Mouse (Mus musculus): Measurements from ENCODE around the gene Ndufa13.

Gene Ndufa13

DNA sequence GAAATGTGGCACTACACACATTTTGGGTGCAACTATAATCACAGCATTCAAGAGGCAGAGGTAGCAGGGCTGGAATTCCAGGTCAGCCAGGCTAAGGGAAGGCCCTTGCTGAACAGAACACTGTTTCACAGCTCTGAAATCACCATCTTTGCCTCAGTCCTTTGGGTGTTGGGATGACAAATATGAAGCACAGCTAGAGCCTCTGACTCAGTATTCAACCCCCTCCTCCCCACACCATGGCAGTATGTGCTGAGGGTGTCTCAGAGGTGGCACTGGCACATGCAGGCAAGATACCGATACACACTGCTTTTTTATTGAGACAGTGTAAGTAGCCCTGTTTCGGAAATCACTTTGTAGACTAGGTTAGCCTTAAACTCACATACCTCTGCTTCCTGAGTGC lies 3.9 kb upstream of the Ndufa13 start:
- DNase-seq: no peak

GRCm38 (mm10) chr8:69904096-69904495 lies 1.7 kb upstream of the Ndufa13 start:
- no peak for DNase-seq

GRCm38 (mm10) chr8:69903063-69903542 lies 745 bp upstream of the Ndufa13 start:
- peak; percentile 99 for DNase-seq

DNA sequence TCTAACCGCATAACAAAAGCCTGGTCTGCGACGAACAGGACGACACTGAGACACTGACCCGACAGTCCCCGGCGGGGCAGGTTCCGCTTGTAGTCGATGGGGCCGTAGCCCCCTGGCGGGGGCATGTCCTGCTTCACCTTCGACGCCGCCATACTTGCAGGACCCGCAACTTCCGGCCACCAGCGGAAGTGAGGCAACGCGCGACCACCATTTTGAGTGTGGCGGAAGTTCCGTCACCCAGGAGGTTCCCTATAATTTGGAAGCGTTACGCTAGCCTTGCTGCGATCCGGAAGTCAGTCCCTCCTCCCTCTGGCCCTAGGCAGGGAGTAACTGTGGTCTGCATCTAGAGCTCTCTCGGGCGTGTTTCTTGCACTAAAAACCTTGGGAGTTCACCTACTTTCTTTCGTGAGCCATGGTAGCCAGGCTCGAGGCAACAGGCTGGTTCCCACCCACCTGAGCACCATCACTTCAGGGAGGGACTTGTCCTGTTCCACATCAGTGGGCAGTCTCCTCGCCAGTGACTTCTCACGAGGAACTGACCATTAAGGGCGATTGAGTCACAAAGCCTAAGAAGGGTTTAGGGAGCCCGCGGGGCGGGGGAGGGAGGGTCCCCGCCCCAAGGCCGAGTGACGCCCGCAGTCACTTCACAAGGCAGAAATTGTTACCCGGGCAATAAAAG lies 735 bp downstream of the Ndufa13 start:
- peak; percentile 98 for DNase-seq

DNA sequence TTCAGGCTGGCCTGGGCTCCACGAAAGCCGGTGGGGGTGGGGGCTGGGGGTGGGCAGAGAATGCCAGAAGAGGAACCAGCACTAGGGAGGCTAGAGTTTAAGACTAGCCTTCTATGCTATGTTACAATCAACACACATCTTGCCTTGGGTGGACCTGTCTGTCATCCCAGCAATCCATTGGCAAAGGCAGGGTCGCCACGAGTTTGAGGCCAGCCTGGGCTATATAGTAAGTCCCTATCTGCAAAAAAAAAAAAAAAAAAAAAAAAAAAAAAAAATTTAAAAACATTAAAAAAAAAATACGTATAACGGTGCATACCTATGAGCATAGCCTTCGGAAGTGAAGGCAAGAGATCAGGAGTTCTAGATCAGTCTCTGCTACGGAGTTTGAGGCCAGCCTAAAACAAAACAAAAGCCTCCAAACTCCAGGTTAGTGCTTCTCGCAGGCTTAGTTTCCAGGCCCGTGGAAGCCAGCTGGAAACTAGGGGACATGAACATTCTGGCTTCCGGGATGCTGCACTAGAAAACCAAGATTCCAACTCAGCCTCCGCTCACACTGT lies 1.4 kb downstream of the Ndufa13 start:
- no peak for DNase-seq

GRCm38 (mm10) chr8:69899876-69900275 lies 2.5 kb downstream of the Ndufa13 start:
- DNase-seq: no peak

- no peak for DNase-seq
Measured at GRCm38 (mm10) chr8:69897857-69898256, 4.5 kb downstream of the Ndufa13 start.

- no peak for DNase-seq
Measured at GRCm38 (mm10) chr8:69895772-69896451, 6.4 kb downstream of the Ndufa13 start.

GRCm38 (mm10) chr8:69894836-69895332 lies 7.5 kb downstream of the Ndufa13 start:
- DNase-seq: no peak

- peak; percentile 82 for DNase-seq
Measured at GRCm38 (mm10) chr8:69893863-69894262, 8.5 kb downstream of the Ndufa13 start.

DNA sequence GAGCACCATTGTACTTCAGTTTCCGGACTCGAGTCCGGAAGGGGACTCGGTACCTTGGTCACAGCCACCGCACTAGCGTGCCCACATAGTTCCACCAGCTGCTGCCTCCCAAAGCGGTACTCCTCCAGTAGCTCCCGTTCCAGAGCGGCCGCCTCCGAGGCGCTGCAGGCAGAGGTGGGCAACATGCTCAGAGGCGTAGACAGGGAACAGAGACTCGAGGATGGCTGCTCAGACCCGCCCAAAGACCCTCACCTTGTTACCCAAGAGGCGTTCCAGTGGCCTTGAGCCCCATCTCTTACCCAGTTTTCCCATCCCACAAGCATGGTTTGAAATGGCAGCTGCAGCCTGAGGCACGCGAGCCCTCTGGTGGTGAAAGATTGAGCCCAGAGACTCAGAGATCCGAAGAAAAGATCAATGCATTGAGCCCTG lies 11.5 kb downstream of the Ndufa13 start:
- DNase-seq: peak; percentile 65

- DNase-seq: no peak
Measured at GRCm38 (mm10) chr8:69888902-69889301, 13.5 kb downstream of the Ndufa13 start.

DNA sequence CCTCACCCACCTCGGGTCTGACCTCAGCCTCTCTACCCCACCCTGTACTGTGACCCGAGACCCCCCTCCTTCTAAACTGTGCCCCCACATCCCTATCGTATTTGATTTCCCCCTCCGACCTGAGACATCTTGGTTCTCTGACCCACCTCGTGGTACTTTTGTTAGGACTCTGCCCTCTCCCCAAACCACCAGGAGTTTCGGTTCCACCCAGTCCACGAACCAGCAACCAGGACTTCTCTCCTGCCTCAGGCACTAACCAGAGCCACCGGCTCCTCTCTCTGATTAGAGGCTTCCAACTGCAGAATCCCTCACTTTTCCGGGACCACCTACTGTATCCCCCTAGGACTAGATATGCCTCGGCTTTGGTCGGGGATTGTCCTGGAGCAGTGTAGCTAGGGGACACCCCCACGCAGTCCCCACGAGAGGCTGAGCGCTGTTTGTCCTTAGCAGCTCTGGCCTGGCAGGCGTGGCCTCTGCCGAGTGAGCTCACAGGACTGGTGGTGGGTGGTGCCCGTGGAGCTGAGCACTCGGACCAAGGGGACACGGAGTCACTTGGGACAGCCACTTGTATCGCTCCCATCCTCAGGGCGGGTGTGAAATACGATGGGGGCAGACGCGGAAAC lies 14.0 kb downstream of the Ndufa13 start:
- DNase-seq: peak; percentile 42

GRCm38 (mm10) chr8:69887289-69888243 lies 14.8 kb downstream of the Ndufa13 start, which contains the start of gene Cilp2:
TSS of gene Cilp2 (minus strand) at chr8:69887687.
- DNase-seq: peak; percentile 45

DNA sequence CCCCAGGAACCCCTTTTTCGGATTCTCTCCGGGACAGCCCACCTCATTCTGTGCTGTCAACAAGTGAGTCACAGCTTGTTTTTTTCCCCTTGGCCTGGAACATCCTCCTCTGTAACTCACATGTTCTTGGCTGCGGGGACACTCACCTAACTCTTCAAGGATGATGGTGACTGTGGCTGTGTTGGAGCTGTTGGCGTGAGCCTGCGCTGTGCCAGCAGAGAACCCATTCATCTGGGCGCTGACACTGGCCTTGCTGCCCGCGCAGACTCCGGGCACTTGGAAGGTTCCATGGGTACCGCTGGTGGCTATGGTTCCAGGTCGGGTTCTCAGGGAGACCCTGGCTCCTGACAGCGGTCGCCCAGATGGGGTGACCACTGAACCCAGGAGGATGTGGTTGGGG lies 18.2 kb downstream of the Ndufa13 start:
- DNase-seq: no peak

GRCm38 (mm10) chr8:69882833-69883600 lies 19.3 kb downstream of the Ndufa13 start:
- DNase-seq: no peak

GRCm38 (mm10) chr8:69882021-69882756 lies 20.2 kb downstream of the Ndufa13 start:
- peak; percentile 83 for DNase-seq

DNA sequence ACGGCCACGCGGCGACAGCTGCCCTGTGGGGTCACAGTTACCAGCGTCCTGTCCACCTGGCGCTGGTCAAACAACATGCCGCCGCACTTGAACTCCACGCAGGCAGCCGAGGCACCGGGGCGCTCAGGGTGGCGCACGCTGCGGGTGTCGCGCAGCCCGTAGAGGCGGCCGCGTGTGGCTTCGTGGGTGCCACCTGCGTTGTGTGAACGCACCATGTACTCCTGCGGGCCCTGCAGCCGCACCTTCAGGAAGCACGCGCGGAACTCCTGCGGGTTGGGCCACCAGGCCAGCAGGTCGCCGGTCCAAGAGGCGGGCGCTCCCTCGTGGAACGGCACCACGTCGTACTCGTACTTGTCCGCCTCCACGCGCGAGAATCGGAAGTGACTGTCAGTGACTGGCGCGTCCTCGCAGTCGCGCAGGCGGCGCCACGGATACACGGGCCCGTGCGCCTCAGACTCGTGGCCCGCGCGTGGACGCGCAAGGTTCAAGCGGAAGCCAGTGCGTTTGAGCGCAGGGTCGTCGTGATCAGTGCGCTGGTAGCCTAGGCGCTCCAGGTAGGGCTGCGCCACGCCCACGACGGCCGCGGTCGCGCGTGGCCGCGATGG lies 21.0 kb downstream of the Ndufa13 start:
- DNase-seq: no peak

DNA sequence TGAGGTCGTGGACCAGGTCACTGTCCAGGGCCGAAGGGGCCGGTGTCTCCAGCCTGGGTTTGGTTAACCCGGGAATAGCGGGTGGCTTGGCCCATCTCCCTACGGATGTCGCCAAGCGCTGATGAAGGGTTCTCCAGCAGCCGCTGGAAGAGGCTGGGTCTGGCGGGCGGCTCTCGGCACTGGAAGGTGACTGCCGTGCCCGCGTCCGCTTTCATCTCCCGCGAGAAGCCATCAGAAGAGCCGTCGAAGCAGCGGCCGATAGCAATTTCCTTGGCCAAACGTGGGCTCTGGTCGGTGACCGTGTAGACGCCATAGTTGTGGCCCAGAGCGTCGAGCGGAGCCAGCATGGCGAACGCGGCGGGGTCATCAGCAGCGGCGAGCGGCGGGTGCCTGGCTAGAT lies 21.5 kb downstream of the Ndufa13 start:
- no peak for DNase-seq

DNA sequence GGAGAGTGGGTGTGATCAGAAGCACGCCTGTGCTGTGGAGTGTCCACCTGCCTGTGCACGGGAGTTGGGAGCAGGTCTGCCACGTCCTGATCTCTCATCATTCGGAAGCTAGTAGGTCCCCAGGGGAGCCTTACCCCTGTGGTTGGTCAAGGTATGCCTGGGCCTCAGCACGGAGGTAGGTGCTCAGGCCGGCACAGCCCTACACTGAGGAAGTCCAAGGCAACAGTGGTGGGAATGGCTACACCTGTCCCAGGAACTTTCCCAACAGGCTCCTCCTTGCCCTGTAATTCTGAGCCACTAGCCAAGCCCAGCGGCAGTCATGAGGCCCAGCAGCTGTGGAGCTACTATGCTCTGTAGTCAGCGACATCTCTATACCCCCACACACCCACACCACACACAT lies 22.7 kb downstream of the Ndufa13 start:
- no peak for DNase-seq
